Mouse (Mus musculus) left cerebral cortex, postnatal 36 days (tissue): ENCODE measurements around the gene Tcte3. TPM values are rescaled to one million over a fixed set of nuclear protein-coding genes. Genes with fewer than 3 reads are reported as not detected.

Experiments used
- total RNA-seq, 2 experiments: library from RNA; stranded (reverse); gene quantifications; 2 replicates each; pipeline ENCODE4 v1.2.3; 2021

The Tcte3 gene
- total RNA-seq, 2 experiments from 2014 or later: 0.54 to 1.9 TPM

Other genes with a start within 250 kb of the Tcte3 start
- gene Wdr27, start 98.3 kb downstream of the Tcte3 start, total RNA-seq: 1 to 10 TPM; 3.4 to 4.4 TPM
- gene 1600012H06Rik, start 98.3 kb downstream of the Tcte3 start, total RNA-seq: 10 to 100 TPM; 16.0 to 18.1 TPM
- gene Phf10, start 80.2 kb downstream of the Tcte3 start, total RNA-seq: 10 to 100 TPM; 54.3 to 67.8 TPM
- gene 9030025P20Rik, start 63.0 kb downstream of the Tcte3 start, total RNA-seq: 1 to 10 TPM; 3.9 to 6.3 TPM
- not detected for gene Gm3417, start 62.7 kb downstream of the Tcte3 start, total RNA-seq
- gene Gm3435, start 31.3 kb downstream of the Tcte3 start, total RNA-seq: 1 to 10 TPM; 3.4 to 6.3 TPM
- 10 to 100 TPM; 30.1 to 60.5 TPM for gene Ermard, start 280 bp downstream of the Tcte3 start, total RNA-seq
- gene Gm3448, start within 50 bp of the Tcte3 start, total RNA-seq: 10 to 100 TPM in 1 of 2 experiments, 1 to 10 TPM in 1; 4.7 to 10.7 TPM